Mouse (Mus musculus) kidney, embryonic 14.5 days (tissue): ENCODE results near the gene Ago1. TPM values are rescaled to one million over a fixed set of nuclear protein-coding genes. Genes with fewer than 3 reads are reported as not detected.

Experiments used
- ATAC-seq: fragments of 200-750 bp; cut with Nextera tagmentation; 2 replicates; pipeline ENCODE4 v1.8.0; 2017; ENCODE audit warnings: moderate number of reproducible peaks, mild to moderate bottlenecking, moderate TSS enrichment, moderate library complexity; ENCODE audit not compliant: low FRiP score, low TSS enrichment
- H3K27ac ChIP-seq: fragments of 300-500 bp; sonication (generic); 2 replicates; pipeline ENCODE4 v1.5.1; 2014; ENCODE audit warnings: low read depth, mild to moderate bottlenecking, low read length, moderate library complexity, mixed read lengths
- H3K27me3 ChIP-seq: fragments of 300-500 bp; sonication (generic); 2 replicates; pipeline ENCODE4 v1.6.1; 2014; ENCODE audit warnings: mild to moderate bottlenecking, low read length; ENCODE audit not compliant: control insufficient read depth, insufficient read depth
- H3K36me3 ChIP-seq: fragments of 300-500 bp; sonication (generic); 2 replicates; pipeline ENCODE4 v1.6.1; 2014; ENCODE audit warnings: low read length, mixed read lengths; ENCODE audit not compliant: control insufficient read depth, insufficient read depth
- H3K4me1 ChIP-seq: fragments of 300-500 bp; sonication (generic); 2 replicates; pipeline ENCODE4 v1.6.1; 2014; ENCODE audit warnings: low read length, mixed read lengths; ENCODE audit not compliant: control insufficient read depth, insufficient read depth
- H3K4me2 ChIP-seq: fragments of 300-500 bp; sonication (generic); replicated peaks from 2 replicates; pipeline ENCODE4 v1.6.1; 2014; ENCODE audit warnings: low read depth, mild to moderate bottlenecking, low read length
- H3K4me3 ChIP-seq: fragments of 300-500 bp; sonication (generic); 2 replicates; pipeline ENCODE4 v1.5.1; 2014; ENCODE audit warnings: mild to moderate bottlenecking, low read length
- H3K9ac ChIP-seq: fragments of 300-500 bp; sonication (generic); 2 replicates; pipeline ENCODE4 v1.6.1; 2014; ENCODE audit warnings: low read depth, mild to moderate bottlenecking, low read length, moderate library complexity
- H3K9me3 ChIP-seq: fragments of 300-500 bp; sonication (generic); 2 replicates; pipeline ENCODE4 v1.6.1; 2016; ENCODE audit warnings: low read length; ENCODE audit not compliant: control insufficient read depth
- WGBS: fragments of 180-500 bp; shearing (Covaris S2); extraction: QIAGEN DNeasy Blood & Tissue Kit; methylation state at CpG from one replicate; pipeline ENCODE4 v1.1.7; 2014; 5-methylcytosine and 5-hydroxymethylcytosine counted together
- polyA plus RNA-seq: library from polyadenylated mRNA; unstranded; fragments of >200 nt; fragmentation: Nextera tagmentation; extraction: Ambion mirVana; gene quantifications from 2 replicates; pipeline ENCODE4 v1.2.1, GENCODE M21; 2014

Ago1 gene
- polyA plus RNA-seq, 1 experiment from 2014 or later: 8.4 TPM

DNA sequence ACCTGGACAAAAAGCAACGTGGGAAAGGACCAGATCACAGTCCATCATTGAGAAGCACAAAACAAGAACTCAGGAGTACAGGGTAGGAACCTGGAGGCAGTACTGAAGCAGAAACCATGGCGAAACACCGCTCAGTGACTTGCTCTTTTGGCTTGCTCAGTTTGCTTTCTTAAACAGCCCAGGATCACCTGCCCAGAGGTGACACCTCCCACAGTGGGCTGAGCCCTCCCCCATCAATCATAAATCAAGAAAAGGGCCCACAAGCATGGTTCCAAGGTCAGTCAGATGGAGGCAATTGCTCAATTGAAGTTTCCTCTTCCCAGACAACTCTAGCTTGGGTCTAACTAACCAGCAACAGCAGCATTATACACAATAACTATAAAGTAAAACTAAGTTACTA, 15.5 kb upstream of the Ago1 start:
- Histone ChIP-seq H3K4me2 (no peak overlapping the region), H3K4me1 (no peaks in the 10 kb centered on the region), H3K9me3 (no peaks in the 10 kb centered on the region), H3K9ac (no peak overlapping the region), H3K4me3 (no peak overlapping the region), H3K36me3 (no peaks in the 10 kb centered on the region), H3K27ac (no peak overlapping the region), H3K27me3 (no peaks in the 10 kb centered on the region)
- WGBS: 83% methylated on average over 3 of the region's 3 CpGs
- no peak for ATAC-seq

- Histone ChIP-seq H3K27me3 (no peaks in the 10 kb centered on the region), H3K4me1 (no peaks in the 10 kb centered on the region), H3K9ac (no peak overlapping the region), H3K9me3 (no peaks in the 10 kb centered on the region), H3K36me3 (no peaks in the 10 kb centered on the region), H3K27ac (no peak overlapping the region), H3K4me2 (no peak overlapping the region), H3K4me3 (no peak overlapping the region)
- no peak for ATAC-seq
- 77% methylated on average over 12 of the region's 12 CpGs for WGBS
Observed at GRCm38 (mm10) chr4:126482951-126483350, 14.6 kb upstream of the Ago1 start.

- Histone ChIP-seq H3K27me3 (no peaks in the 10 kb centered on the region), H3K27ac (no peak overlapping the region), H3K36me3 (no peaks in the 10 kb centered on the region), H3K4me1 (no peaks in the 10 kb centered on the region), H3K4me3 (no peak overlapping the region), H3K9me3 (no peaks in the 10 kb centered on the region), H3K4me2 (no peak overlapping the region), H3K9ac (no peak overlapping the region)
- WGBS: 93% methylated on average over 5 of the region's 5 CpGs
- no peak for ATAC-seq
Observed at GRCm38 (mm10) chr4:126481461-126481860, 13.1 kb upstream of the Ago1 start.

GRCm38 (mm10) chr4:126480288-126480687, 11.9 kb upstream of the Ago1 start:
- Histone ChIP-seq H3K27ac (no peak overlapping the region), H3K36me3 (no peaks in the 10 kb centered on the region), H3K9me3 (no peaks in the 10 kb centered on the region), H3K27me3 (no peaks in the 10 kb centered on the region), H3K4me2 (no peak overlapping the region), H3K4me1 (no peaks in the 10 kb centered on the region), H3K4me3 (no peak overlapping the region), H3K9ac (no peak overlapping the region)
- no peak for ATAC-seq
- WGBS: 42% methylated on average over 3 of the region's 3 CpGs

DNA sequence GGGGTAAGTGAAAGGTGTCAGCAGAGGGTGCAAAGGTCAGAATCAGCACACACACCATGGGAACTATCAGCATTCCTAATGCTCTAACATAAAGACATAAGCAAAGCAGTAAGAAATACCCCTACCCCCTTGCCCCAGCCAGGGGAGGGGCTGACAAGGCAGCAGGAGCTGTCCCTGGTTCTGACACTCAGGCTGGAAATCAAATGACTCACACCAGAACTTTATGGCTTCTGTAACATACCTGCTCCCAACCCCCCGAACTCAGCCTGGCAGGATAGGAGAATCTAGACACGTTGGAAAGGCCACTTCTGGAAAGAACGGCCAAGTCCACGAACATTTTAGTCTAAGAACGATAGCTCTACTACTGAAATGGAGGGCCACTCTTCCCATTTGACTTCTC, 4.6 kb upstream of the Ago1 start:
- 35% methylated on average over 5 of the region's 5 CpGs for WGBS
- no peaks in the 10 kb centered on the region for H3K27me3 ChIP-seq
- H3K4me1 ChIP-seq: no peaks in the 10 kb centered on the region
- no peak overlapping the region for H3K27ac ChIP-seq
- no peak overlapping the region for H3K4me2 ChIP-seq
- ATAC-seq: no peak
- H3K9me3 ChIP-seq: no peaks in the 10 kb centered on the region
- no peak overlapping the region for H3K4me3 ChIP-seq
- no peaks in the 10 kb centered on the region for H3K36me3 ChIP-seq
- H3K9ac ChIP-seq: no peak overlapping the region

DNA sequence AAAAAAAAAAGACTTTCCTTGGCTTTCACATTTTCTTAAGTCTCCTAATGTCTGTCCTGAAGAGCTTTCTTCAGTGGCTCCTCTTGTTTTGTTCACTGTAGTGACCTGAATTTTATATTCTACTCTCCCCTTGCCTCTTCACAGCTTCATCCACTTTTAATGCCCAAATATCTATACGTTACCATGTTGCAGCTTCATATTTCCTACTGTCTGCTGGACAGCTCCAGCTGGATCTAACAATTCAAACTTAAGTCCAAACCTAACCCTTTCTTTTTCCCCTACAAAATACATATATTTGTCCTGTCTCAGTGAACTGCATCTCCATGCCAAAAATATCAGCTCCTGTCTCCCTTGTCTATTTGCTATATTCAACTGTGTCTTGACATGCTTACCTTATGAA, 951 bp upstream of the Ago1 start:
- ATAC-seq: no peak
- no peak overlapping the region for H3K4me2 ChIP-seq
- H3K9ac ChIP-seq: no peak overlapping the region
- H3K36me3 ChIP-seq: no peaks in the 10 kb centered on the region
- H3K9me3 ChIP-seq: no peaks in the 10 kb centered on the region
- H3K4me1 ChIP-seq: peaks cover 27% of the 10 kb centered on the region
- no peaks in the 10 kb centered on the region for H3K27me3 ChIP-seq
- WGBS: 66% methylated on average over 1 of the region's 1 CpGs
- H3K4me3 ChIP-seq: no peak overlapping the region
- no peak overlapping the region for H3K27ac ChIP-seq

- H3K9me3 ChIP-seq: no peaks in the 10 kb centered on the region
- no peak for ATAC-seq
- no peaks in the 10 kb centered on the region for H3K27me3 ChIP-seq
- no peak overlapping the region for H3K27ac ChIP-seq
- H3K36me3 ChIP-seq: no peaks in the 10 kb centered on the region
- WGBS: 9% methylated on average over 8 of the region's 8 CpGs
- H3K9ac ChIP-seq: peak overlapping the region; percentile 87
- H3K4me1 ChIP-seq: peaks cover 31% of the 10 kb centered on the region
- peak overlapping the region; percentile 73 for H3K4me2 ChIP-seq
- peak overlapping the region; percentile 96 for H3K4me3 ChIP-seq
Observed at GRCm38 (mm10) chr4:126468925-126469324, 542 bp upstream of the Ago1 start.

DNA sequence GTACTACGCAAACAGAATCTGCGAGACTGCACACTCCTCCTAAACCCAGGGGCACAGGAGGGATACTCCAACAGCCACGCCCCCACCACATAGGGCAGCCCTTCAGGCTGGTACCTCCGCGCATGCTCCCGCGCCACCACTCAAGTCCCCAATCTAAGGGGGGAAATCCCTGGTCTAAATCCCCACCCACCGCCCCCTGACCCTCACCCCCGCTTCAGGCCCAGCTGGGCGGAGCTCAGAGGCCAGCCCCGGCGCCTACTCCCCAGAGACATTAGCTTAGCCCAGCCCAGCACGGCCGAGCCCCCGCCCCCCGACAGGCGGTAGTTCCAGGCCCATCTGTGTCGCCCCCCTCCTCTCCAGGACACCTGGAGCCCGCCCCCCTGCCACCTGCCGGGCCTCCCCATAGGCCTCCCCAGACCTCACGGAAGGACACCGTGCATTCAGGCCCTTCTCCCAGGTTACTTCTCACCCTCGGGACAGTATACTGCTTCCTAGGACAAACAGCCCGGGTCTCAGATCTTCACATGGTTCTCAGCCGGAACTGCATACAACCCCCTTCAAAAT, 580 bp downstream of the Ago1 start:
- H3K4me1 ChIP-seq: peaks cover 31% of the 10 kb centered on the region
- peak overlapping the region; percentile 88 for H3K27ac ChIP-seq
- ATAC-seq: peak; percentile 79
- no peaks in the 10 kb centered on the region for H3K27me3 ChIP-seq
- peak overlapping the region; percentile 96 for H3K4me3 ChIP-seq
- no peaks in the 10 kb centered on the region for H3K9me3 ChIP-seq
- 1% methylated on average over 23 of the region's 25 CpGs for WGBS
- peak overlapping the region; percentile 87 for H3K9ac ChIP-seq
- H3K36me3 ChIP-seq: no peaks in the 10 kb centered on the region; the same call in 1 of the 2 replicates
- peak overlapping the region; percentile 73 for H3K4me2 ChIP-seq

GRCm38 (mm10) chr4:126466251-126466750, 2.1 kb downstream of the Ago1 start:
- Histone ChIP-seq H3K27ac (peak overlapping the region; percentile 42; the same call in 1 of the 2 replicates), H3K27me3 (no peaks in the 10 kb centered on the region), H3K36me3 (no peaks in the 10 kb centered on the region; the same call in 1 of the 2 replicates), H3K4me2 (peak overlapping the region; percentile 24), H3K4me1 (peaks cover 31% of the 10 kb centered on the region), H3K4me3 (0 out of 2 replicates have a peak overlapping the region, but pooled peaks have one; percentile 3), H3K9ac (no peak overlapping the region), H3K9me3 (no peaks in the 10 kb centered on the region)
- ATAC-seq: no peak
- WGBS: 34% methylated on average over 8 of the region's 8 CpGs
